Mouse (Mus musculus): ENCODE measurements around the gene Rb1.

Gene Rb1

DNA sequence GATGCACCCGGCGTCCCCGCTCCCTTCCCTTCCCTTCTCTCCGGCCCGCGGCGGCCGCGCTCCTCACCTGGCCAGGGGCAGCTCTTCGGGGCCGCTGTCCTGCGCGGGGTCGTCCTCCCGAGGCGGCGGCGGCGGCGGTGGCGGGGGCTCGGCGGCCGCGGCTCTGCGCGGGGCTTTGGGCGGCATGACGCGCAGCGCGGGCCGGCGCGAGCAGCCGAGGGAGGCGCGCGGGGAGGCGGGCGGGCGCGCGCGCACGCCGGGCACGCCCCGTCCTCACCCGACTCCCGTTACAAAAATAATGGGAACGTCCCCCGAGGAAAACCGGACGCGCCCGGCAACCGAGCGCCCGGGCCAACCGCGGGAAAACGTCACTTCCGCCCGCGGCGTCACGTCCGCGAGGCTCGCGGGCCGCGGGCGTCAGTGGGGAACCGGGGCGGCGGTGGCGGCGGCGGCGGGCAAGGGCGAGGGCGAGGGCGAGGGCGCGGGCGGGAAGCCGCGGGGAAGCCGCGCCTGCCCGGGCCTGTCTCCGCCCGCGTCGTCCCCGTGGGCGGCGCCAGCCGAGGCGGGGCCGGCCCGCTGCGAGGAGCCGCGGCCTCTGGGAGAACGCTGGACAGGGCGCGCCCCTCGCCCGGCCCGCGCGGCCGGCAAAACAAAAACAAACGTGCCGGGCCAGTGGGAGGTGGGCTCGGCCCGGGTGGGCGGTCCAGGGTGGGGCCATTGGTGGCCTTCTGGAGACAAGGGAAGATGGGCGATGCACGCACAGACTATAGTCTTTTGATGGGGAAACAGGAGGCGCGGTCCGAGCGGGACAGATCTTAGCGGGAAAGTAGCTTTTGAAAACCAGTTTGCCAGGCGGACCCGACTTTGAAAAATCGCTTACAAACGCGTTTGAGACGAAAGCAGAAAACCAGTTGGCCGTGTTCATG is at the start of gene Rb1:
Rb1 (minus strand) TSS at position 367 of the 926 bp plus-strand sequence.
- DNase-seq (ENCODE audit: low read depth) = peak; percentile 83

DNA sequence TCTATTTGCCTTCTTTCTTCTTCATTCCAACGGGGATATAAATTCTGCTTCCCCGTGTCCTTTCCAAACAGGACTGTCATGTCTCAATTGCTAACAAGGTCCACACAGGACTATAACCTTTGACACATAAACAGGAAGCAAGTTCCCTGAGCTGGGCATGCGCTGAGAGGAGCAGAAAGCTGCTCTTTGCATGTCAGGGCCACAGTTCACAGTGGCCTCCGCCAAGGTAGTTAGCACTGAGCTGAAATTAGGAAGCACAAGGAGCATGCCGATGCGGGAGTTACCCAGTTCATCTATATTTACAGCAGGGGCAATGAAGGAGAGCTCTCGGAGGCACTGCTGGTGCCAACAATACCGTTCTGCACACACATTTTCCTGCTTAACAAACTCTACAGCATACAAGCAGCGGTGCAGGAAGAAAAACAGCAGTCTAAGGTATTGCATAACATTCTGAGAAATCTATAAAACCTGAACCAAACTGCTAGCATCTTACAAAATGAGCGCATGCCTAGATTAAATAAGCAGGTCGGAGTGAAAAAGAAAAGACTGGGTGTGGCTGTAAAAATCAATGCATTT is 48.8 kb upstream of the Rb1 start:
- no peak for DNase-seq (ENCODE audit: low read depth)

DNA sequence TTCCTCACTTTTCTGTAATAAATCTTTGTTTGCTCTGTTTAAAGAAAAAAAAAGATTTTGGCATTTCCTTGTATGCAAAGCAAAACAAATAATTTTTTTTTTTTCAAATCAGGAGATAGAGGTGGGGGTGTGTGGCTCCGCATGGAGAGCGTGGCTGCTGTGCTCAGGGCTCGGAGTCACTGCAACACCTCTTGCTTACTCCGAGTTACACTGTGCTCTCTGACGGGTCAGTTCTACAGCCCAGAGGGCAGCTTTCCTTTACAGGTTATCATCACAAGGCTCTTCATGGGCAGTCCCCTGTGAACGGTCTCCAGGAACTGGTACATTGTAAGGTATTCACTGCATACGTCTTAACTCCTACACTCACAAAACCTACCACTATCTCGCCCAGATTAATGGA is 48.0 kb upstream of the Rb1 start:
- no peak for DNase-seq (ENCODE audit: low read depth)

DNA sequence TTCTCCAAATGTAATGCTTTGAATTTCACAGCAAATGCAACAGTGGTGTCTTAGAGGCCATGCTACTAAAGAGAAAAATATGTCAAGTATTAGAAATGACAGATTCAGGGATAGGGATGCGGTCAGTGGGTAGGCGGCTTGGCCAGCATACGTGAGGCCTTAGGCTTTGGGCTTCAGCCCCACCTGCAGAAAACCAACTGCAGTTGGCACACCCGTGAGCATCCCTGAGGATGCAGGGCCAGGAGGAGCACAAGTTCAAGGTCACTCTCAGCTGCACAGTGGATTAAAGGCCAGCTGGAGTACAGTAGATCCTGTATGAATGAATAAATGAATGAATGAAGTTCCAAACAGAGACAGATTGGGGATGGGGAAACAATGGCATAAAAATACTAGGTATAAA is 47.4 kb upstream of the Rb1 start:
- no peak for DNase-seq (ENCODE audit: low read depth)

DNA sequence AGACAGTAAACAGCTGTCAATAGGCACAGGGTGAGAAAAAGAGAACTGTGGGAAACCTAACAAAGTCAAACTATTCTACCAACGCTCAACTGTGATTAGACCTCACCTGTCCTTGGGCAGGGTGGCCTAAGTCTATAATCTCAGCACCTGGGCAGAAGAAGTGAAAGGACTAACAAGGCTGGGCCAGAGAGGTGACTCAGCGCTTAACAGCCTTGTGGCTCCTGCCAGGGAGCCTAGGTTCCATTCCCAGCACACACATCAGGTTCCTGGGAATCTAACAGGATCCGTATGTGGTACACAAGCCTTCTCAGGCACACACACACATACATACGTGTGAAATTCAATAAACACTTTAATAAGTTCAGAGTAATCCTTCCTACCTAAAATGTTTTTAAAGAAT is 46.0 kb upstream of the Rb1 start:
- no peak for DNase-seq (ENCODE audit: low read depth)

DNA sequence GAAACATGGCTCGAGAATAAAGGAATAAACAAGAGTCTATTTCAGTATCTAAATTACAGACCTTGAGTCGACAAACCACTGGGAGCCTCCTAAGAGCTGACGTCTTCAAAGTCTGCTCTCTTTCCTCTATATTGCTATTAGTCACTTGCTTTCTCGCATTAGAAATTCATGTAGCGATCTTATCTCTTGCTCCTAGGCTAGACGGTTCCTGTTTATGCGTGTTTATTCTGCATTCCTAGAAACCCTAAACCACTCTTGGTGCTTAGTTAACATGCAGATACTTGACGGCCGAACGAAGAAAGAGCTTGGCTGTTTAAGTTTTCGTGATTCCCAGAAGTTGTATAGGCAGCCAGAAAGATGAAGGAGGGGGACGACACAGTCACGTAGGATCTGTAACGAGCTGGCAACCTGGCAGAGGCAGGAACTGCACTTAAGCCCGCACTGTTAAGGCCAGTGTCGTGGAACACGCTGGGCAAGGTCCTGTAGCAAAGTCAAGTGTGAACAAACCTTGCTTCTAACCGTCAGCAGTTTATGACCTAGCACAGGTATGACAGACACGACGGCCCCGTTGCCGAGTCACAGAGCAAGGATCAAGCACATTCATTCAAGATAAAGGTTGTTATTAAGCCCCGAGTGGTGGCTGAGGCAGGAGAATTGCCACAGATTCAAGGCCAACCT is 45.2 kb upstream of the Rb1 start:
- DNase-seq (ENCODE audit: low read depth) = no peak

DNA sequence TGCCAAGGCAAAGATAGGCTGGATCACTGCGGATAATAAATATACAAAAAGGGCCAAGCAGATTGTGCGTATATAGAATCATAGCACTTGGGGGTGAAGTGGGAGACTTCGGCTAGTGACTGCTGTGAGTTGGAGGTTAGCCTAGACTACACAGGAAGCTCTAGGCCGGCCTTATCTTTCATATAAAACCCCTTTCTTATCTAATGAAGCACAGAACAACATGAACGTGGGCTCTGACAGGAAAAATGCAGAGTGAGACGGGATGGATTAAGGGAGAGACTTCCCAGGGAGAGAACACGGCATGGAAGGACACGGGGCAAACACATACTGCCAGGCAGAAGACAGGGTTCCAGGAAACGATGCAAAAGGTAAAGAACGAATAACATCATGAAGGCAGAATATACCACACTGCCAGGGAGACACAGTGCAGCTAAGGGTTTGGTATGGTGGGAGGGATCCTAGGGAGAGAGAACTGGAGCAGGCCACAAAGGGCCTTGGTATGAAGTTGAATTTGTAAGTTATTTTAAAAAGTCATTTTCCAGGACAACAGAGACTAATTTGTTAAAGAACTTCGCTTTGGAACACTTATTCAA is 44.6 kb upstream of the Rb1 start:
- DNase-seq (ENCODE audit: low read depth) = no peak

DNA sequence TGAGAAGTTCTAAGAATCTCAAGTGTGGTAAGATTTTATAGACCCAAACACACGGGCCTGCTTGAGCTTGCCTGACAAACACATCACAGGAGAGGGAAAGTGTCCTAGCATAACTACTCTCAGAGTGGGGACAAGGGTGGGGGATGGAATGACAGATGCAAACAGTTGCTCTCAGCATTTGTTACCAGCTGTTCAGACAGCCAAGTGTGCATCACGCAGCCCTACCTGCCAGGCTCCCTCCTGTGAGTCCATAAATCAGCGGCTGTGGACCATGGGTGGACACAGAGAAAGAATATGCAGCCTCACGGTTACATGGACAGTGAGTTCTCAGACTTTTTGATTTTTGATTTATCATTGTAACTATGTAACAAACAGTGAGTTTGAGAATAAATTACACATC is 44.0 kb upstream of the Rb1 start:
- no peak for DNase-seq (ENCODE audit: low read depth)

DNA sequence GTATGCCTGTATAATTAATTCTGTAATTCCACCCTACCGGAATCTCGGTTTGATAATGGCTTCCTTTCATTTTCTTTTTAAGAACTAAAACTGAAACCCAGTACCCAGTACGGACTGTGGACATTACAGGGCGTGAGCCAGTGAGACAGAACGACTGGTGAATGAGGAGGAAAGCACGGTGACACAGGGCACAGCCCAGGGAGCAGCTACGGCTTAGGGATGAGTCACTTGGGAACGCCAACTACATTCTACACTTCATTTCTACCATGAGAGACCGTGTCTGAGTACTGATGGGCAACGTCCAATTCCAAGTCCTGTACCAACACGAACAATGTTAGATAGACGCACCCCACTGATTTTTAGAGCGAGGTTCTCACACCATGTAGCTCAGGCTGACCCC is 43.3 kb upstream of the Rb1 start:
- DNase-seq (ENCODE audit: low read depth) = no peak

DNA sequence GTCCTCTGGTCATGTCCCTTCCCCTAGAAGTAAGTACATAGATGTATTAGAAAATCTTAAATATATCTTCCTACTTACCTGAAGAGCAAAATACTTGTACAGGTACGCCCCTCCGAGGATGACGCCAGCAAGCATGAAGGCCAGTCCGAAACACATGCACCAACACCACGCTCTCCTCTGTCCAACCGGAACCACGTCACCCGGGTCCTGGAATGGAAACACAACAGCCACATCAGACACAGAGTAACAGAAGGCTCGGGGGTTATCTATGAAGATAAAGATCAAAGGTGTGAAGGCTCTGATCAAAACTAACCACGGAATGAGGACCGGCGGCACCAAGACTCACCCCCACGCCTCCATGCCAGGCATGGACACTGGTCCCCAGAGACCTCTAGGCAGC is 42.6 kb upstream of the Rb1 start:
- no peak for DNase-seq (ENCODE audit: low read depth)

DNA sequence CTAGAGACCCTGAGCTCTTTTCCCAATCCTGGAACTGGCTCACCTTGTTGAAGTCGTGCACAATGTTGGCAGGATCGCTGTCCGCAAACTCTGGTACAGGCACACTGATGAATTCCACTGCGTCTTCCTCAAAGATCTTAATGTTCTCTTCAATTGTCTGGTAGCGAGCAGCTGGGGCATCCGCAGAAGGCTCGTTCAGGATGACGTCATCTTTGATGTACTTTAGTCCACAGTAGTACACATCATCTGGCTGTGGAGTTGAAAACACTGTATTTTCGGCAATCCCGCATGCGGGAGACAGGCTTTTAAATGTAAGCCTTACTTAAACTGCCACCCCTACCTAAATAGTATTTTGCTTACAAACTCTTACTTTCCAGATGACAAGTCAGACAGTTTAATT is 40.7 kb upstream of the Rb1 start:
- DNase-seq (ENCODE audit: low read depth) = no peak

DNA sequence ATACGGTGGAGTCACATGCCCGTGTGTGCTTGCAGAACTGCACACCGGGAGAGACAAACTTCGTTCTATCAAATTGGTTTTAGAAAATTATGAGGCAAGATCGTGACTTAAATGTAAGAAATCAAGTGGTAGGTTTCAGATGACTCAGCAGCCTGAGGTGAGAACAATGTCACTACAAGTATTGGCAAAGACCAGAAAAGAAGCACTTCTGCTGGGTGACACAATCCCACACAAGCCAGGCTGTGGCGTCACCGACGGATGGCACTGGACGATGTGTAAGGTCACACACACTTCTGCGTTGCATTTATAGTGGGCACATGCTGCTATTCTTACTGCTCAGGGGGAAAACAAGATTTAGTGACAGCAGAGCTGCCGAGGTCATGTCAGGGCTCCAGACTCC is 38.2 kb upstream of the Rb1 start:
- no peak for DNase-seq (ENCODE audit: low read depth)

DNA sequence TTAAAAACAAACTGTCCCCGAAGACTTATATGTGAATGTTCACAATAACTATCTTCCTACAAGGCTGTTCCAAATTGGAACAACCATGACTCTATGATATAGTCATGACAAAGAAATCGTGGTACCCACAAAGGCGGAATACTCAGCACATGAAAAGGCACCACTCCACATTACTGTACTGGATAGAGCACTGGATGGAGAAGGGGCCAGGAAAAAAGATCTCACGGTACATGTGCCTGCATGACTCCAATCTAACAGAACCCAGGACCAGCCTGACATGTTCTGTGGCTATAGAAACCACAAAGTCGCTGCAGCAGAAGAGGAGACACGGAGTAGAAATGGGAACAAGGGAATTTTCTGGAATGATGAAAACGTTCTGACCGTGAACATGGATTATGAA is 29.1 kb upstream of the Rb1 start:
- DNase-seq (ENCODE audit: low read depth) = no peak

DNA sequence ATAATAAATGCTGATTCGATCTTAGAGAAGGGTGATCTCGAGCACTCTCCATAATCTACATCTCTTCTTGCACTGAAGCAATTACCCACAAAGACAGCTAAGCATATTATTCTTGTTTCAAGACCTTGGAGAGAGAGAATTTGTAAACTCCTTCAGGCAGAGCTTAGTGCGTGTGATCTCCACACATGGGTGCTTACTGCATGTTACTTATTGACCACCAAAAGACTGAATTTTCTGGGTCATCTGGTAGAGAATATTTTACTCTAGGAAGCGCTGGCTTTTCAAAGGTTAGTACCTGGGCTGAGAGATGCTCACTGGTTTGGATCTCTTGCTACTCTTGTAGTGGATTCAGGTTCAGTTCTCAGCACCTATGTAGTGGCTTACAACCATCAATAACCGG is 25.5 kb upstream of the Rb1 start:
- no peak for DNase-seq (ENCODE audit: low read depth)

DNA sequence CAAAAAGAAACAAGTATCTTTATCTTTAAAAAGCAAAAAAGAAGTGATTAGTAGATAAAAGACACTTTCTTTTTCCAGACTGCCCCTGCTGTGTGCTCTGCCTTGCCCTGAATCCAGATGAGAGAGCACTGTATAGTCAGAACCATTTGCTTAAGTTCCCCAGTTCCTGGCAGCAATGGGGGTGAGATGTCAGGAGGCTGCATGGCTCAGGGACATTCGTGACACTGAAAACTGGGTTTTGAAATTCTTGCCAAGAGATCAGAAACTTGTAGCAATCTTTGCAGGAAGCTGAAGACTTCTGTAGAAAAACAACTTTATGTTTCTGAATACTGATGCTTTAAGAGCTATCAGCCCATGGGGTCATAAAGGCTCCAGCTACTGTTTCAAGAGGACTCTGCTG is 24.4 kb upstream of the Rb1 start:
- DNase-seq (ENCODE audit: low read depth) = no peak

DNA sequence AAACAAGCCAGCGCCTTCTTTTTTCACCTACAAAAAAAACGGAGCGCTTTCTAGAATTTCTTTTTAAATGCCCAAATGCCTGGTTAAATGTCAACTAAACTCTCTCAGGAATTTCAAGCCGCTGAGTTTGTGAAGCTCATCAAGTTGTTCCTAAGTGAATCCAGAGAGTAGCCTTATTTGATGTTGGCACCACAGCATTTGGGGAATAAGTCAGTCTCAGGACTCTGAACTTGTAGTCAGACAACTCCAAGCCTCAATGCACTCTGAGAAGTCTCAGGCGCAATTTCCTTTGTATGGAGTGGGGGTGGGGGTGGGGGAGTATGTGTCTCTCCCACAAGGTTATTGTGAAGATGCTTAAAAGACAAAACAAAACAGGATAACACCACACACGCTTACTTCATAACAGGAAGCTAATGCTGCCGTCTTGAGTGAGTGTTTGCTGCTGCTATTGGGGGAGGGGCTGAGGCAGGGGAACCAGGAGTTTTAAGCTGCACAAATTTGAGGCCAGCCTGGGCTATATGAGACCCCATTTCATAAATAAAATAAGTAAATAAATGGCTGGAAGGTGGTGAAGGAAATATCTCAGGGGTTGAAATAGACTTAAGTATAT is 23.5 kb upstream of the Rb1 start:
- DNase-seq (ENCODE audit: low read depth) = no peak

DNA sequence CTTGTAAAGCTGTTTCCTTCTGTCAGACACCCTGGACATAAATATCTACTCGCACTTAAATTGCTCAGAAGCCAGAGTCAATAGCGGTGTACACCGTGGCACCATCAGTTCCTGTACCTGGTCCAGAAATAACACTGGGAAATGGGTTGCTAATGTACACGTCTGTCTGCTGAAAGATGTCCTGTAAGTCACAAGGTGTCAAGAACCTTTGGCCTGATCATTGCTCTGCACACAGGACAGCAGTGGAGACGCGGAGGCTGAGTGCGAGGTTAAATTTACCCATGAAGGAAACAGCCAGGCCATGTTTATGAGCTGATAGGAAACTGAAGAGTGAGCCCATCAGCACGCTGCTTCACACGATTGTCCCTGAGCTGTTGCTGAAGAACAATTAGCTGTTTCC is 21.7 kb upstream of the Rb1 start:
- no peak for DNase-seq (ENCODE audit: low read depth)

DNA sequence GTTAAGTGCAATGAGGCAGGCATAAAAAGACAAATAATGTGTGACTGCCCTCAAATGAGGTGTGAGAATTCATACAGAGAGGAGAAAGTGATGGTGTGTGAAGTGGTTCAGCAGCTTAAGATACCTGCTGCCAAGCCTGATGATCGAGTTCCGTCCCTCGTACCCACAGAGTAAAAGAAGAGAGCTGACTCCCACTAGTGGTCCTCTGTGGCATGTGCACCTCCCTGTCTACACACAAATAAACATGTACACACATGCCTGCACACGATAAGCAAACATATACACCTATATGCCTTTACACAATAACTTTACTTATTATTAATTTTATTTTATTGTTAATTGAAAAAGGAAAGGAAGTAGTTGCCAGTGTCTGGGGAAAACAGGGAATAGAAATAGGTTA is 20.0 kb upstream of the Rb1 start:
- DNase-seq (ENCODE audit: low read depth) = no peak

DNA sequence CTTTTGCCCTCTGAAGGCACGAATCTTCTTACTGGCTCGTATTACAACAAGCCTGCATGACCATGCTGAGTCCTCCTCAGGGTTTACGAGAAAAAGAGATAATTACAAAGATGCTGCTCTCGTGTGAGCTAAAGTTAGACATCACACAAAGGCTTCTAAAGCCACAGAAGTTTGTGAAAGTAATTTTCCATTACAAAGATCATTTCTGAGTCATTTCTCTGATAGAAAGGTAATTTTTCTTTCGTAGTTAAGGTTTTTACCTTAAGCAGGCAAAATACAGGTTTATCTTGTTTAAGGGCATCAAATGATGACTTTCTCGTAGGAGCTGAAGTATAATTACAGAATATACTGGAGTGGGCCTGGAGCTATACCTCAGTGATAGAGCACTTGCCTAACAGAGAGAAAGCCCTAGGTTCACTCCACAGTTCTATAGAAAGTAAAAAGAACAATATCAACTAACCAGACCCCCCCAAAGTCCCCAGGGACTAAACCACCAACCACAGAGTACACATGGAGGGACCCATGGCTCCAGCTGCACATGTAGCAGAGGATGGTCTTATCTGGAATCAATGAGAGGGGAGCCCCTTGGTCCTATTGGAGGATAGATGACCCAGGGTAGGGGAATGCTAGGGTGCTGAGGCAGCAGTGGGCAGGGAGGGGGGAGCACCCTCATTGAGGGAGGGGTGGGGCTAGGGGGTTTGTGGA is 14.6 kb upstream of the Rb1 start:
- no peak for DNase-seq (ENCODE audit: low read depth)

DNA sequence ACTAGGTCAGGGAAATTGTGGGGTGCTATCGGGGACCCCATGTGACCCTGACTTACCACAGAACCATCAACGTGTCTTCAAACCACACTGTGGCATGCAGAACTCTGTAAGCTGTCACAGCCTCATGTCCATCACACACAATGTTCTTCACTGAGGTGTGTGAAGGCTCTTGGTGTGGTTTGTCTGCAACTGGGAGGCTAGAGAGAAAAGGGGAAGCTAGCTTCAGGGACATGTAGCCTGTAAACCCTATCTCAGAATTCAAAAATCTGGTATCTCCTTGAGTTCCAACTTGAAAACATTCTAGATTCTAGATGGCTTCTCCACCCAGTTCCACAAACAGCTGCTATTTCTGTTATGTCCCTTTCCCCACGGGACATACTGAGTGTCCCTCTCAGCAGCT is 14.0 kb upstream of the Rb1 start:
- DNase-seq (ENCODE audit: low read depth) = no peak

DNA sequence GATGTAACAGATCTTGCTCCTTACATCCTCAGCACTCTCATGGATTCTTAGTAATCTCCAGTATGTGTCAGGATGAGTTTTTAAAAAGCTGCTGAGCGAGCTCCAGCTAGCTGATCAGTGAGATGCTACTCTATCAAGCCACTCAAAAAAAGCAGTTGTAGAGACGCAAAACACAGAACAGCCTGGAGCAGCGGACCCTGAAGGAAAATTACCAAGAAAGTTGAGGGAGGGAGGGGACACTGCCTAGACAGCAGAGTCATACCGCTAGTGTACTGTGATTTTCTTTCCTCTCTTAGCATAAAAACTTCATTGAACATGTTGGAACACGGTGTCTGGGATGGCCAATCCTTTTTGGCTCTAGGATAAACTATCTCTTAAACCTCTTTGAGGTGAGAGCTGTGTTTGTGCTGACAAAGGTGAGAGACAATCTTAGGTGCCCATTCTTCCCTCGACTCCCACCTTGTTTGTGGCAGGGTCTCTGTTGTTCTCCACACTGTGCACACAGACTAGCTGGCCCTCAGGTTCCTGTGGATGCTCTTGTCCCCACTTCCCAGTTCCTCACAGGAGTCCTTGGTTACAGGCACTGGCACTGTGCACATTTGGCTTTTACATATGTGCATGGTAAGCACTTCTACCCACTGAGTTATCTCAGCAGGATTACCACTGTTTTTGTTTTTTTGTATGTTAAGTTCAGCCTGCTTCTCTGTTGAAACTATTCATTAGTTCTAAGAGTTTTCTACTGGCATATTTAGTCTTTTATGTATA is 10.9 kb upstream of the Rb1 start:
- no peak for DNase-seq (ENCODE audit: low read depth)

Measured in NIH3T3 (cell line).